Mouse (Mus musculus): ENCODE results near the gene Brdt. TPM values are rescaled to one million over a fixed set of nuclear protein-coding genes. Genes with fewer than 3 reads are reported as not detected.
"Not testable (repeated sequence)": the region's sequence is repeated elsewhere in the genome, so short reads cannot be mapped to it uniquely, and the experiment has no call there.

Gene Brdt
- polyA plus RNA-seq, 1 experiment = 103 TPM

GRCm38 (mm10) chr5:107359395-107360053, 28.6 kb downstream of the Brdt start:
- H3K4me3 ChIP-seq (ENCODE audit: control insufficient read depth, low read depth, low read length) = peak overlapping the region; percentile 91
- H3K36me3 ChIP-seq (ENCODE audit: control insufficient read depth, insufficient read depth, low read length) = no peaks in the 10 kb centered on the region; the same call in none of the 2 replicates
- TF ChIP-seq POLR2A (IDR thresholded peaks at IDR 0.05; ENCODE audit: control insufficient read depth, low read depth, low read length) (peak; percentile 50; the same call in 1 of the 2 replicates), CTCF (IDR thresholded peaks at IDR 0.05; ENCODE audit: control insufficient read depth, insufficient read depth, insufficient replicate concordance, low read depth, low read length) (no peak)
- peaks cover 2% of the 10 kb centered on the region for H3K4me1 ChIP-seq (ENCODE audit: control insufficient read depth, insufficient read depth, low read length)
- H3K27ac ChIP-seq (ENCODE audit: control insufficient read depth, insufficient read depth, low read depth, low read length) = peak overlapping the region; percentile 87
- H3K27me3 ChIP-seq (ENCODE audit: control insufficient read depth, insufficient read depth, low read length) = no peaks in the 10 kb centered on the region

DNA sequence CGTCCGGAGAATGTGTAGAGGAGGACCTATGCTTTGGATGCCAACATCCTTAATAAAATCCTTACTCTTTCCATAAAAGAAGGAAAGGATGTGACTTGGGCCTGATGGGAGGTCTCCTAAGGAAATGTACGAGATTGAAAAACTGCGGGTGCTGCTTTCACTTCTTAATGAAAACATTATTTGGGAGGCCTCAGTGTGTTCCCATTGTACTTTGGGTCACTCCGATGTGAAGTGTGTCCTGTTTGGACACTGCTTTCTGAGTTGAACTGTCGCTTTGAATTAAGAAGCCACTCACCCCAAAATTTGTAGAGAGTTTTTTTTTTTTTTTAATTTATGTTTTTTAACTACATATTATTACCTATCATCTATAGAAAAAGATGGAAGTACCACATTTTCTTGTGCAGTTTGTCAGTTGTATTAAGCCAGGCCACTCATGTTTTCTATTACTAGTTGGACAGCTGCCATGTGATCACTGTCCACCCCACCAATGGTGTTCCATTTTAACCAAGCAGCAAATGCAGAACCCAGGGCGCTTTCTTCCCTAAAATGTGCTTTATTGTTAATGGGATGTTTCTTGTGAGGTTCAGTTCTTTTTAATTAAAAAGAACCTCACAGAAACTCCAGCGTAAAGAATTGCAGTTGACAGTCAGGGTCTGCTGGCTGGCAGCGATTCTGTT, 29.2 kb downstream of the Brdt start:
- Histone ChIP-seq H3K4me3 (ENCODE audit: control insufficient read depth, low read depth, low read length) (peak overlapping the region; percentile 91; the same call in 1 of the 2 replicates), H3K27ac (ENCODE audit: control insufficient read depth, insufficient read depth, low read depth, low read length) (no peak overlapping the region), H3K4me1 (ENCODE audit: control insufficient read depth, insufficient read depth, low read length) (peaks cover 2% of the 10 kb centered on the region), H3K36me3 (ENCODE audit: control insufficient read depth, insufficient read depth, low read length) (no peaks in the 10 kb centered on the region; the same call in none of the 2 replicates), H3K27me3 (ENCODE audit: control insufficient read depth, insufficient read depth, low read length) (no peaks in the 10 kb centered on the region)
- TF ChIP-seq POLR2A (IDR thresholded peaks at IDR 0.05; ENCODE audit: control insufficient read depth, low read depth, low read length) = no peak
- TF ChIP-seq CTCF (IDR thresholded peaks at IDR 0.05; ENCODE audit: control insufficient read depth, insufficient read depth, insufficient replicate concordance, low read depth, low read length) = no peak

DNA sequence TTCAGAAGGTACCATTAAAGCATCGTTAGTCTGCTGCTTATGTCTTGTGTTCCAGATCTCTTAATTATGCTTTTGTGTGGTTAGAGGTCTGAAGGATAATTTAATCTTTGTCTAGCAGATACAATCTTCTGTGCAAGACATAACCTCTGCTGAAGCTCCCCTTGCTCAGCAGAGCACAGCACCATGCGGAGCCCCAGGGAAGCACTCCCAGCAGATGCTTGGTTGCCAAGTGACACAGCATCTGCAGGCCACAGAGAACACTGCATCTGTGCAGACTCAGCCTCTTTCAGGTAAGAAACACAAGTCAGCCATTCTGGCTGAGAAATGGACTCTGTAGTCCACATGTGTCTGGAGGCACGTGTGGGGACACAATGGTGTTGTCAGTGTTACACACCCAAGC, 39.1 kb downstream of the Brdt start:
- Histone ChIP-seq H3K27me3 (ENCODE audit: control insufficient read depth, insufficient read depth, low read length) (no peaks in the 10 kb centered on the region), H3K4me3 (ENCODE audit: control insufficient read depth, low read depth, low read length) (no peak overlapping the region), H3K4me1 (ENCODE audit: control insufficient read depth, insufficient read depth, low read length) (no peaks in the 10 kb centered on the region), H3K27ac (ENCODE audit: control insufficient read depth, insufficient read depth, low read depth, low read length) (no peak overlapping the region), H3K36me3 (ENCODE audit: control insufficient read depth, insufficient read depth, low read length) (no peaks in the 10 kb centered on the region; the same call in 1 of the 2 replicates)
- TF ChIP-seq CTCF (IDR thresholded peaks at IDR 0.05; ENCODE audit: control insufficient read depth, insufficient read depth, insufficient replicate concordance, low read depth, low read length) (no peak), POLR2A (IDR thresholded peaks at IDR 0.05; ENCODE audit: control insufficient read depth, low read depth, low read length) (no peak)

DNA sequence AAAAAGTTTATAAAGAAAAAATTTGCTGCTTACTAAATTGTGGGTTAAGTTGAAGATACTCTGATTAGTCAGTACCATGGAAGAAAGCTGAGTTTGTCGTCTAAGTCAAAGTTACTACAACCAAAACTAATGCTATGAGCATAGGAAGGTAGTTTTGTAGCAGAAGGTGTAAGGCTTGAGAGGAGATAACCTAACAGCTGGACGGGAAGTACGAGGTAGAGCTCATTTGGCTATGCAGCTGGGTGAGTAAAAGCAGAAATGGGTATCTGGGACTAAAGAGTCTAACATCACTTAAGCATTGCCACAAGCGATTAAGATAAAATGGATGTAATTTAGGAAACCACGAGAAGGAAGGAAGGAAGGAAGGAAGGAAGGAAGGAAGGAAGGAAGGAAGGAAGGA, 40.4 kb downstream of the Brdt start:
- Histone ChIP-seq H3K27me3 (ENCODE audit: control insufficient read depth, insufficient read depth, low read length) (no peaks in the 10 kb centered on the region), H3K4me3 (ENCODE audit: control insufficient read depth, low read depth, low read length) (no peak overlapping the region), H3K4me1 (ENCODE audit: control insufficient read depth, insufficient read depth, low read length) (no peaks in the 10 kb centered on the region), H3K36me3 (ENCODE audit: control insufficient read depth, insufficient read depth, low read length) (no peaks in the 10 kb centered on the region; the same call in 1 of the 2 replicates), H3K27ac (ENCODE audit: control insufficient read depth, insufficient read depth, low read depth, low read length) (no peak overlapping the region)
- TF ChIP-seq CTCF (IDR thresholded peaks at IDR 0.05; ENCODE audit: control insufficient read depth, insufficient read depth, insufficient replicate concordance, low read depth, low read length) = no peak
- no peak for TF ChIP-seq POLR2A (IDR thresholded peaks at IDR 0.05; ENCODE audit: control insufficient read depth, low read depth, low read length)

DNA sequence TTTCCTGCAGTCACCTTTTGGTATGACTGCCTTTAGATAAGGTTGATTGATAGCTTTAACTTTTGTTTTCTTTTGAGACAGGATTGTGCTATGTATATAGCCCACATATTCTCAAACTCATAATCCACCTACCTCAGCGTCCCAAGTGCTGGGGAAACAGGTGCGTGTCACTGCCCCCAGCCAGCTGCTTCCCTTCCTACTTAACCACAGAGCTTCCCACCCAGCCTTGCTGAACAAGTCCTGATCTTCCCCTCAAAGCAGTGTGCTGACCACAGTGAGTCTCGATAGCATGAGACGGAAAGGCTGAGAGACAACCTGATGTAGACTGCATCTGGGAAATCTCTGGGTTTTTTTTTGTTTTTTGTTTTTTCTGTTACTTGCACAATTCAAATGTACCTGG, 42.3 kb downstream of the Brdt start:
- Histone ChIP-seq H3K36me3 (ENCODE audit: control insufficient read depth, insufficient read depth, low read length) (no peaks in the 10 kb centered on the region; the same call in 1 of the 2 replicates), H3K27me3 (ENCODE audit: control insufficient read depth, insufficient read depth, low read length) (no peaks in the 10 kb centered on the region), H3K4me3 (ENCODE audit: control insufficient read depth, low read depth, low read length) (no peak overlapping the region), H3K4me1 (ENCODE audit: control insufficient read depth, insufficient read depth, low read length) (no peaks in the 10 kb centered on the region), H3K27ac (ENCODE audit: control insufficient read depth, insufficient read depth, low read depth, low read length) (no peak overlapping the region)
- TF ChIP-seq CTCF (IDR thresholded peaks at IDR 0.05; ENCODE audit: control insufficient read depth, insufficient read depth, insufficient replicate concordance, low read depth, low read length) (no peak), POLR2A (IDR thresholded peaks at IDR 0.05; ENCODE audit: control insufficient read depth, low read depth, low read length) (no peak)

GRCm38 (mm10) chr5:107386448-107386847, 55.5 kb downstream of the Brdt start:
- not testable (repeated sequence) for H3K4me1 ChIP-seq (ENCODE audit: control insufficient read depth, insufficient read depth, low read length); H3K27ac ChIP-seq (ENCODE audit: control insufficient read depth, insufficient read depth, low read depth, low read length); H3K36me3 ChIP-seq (ENCODE audit: control insufficient read depth, insufficient read depth, low read length); H3K4me3 ChIP-seq (ENCODE audit: control insufficient read depth, low read depth, low read length); H3K27me3 ChIP-seq (ENCODE audit: control insufficient read depth, insufficient read depth, low read length)

DNA sequence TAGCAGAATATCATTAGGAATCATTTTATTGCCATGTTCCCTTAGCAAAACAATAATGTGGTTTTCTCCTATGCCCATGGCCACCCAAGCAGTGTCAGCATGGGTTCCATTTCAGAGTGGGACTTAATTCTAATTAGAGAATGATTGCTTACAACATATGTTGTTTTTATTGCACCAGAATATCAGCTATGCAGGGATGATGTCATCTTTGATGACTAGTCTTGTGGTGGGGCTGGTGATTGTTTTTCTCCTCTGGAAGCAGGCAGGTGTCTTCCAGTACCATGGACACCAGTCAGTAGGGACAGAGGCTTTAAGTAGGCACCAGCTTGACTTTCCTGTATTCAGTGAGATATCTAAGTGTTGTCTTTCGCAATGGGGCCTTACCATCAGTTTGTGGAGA, 56.8 kb downstream of the Brdt start:
- Histone ChIP-seq H3K4me3 (ENCODE audit: control insufficient read depth, low read depth, low read length) (no peak overlapping the region), H3K36me3 (ENCODE audit: control insufficient read depth, insufficient read depth, low read length) (no peaks in the 10 kb centered on the region; the same call in 1 of the 2 replicates), H3K27ac (ENCODE audit: control insufficient read depth, insufficient read depth, low read depth, low read length) (no peak overlapping the region), H3K27me3 (ENCODE audit: control insufficient read depth, insufficient read depth, low read length) (no peaks in the 10 kb centered on the region), H3K4me1 (ENCODE audit: control insufficient read depth, insufficient read depth, low read length) (no peaks in the 10 kb centered on the region)
- no peak for TF ChIP-seq CTCF (IDR thresholded peaks at IDR 0.05; ENCODE audit: control insufficient read depth, insufficient read depth, insufficient replicate concordance, low read depth, low read length)

Data from testis, adult 2 months (tissue).